Comparison of ENCODE assay signal across 8 mouse cellular contexts in genomic region chr8:91629594-91629993, GRCm38 (mm10).
DNase-seq lines count a peak whose midpoint lies in the region; ATAC-seq and TF ChIP-seq lines count a peak whose summit lies in the region.

No protein-coding gene starts in this region.

- no peak for TF ChIP-seq POLR2A in lung, adult 2 months (IDR thresholded peaks at IDR 0.05; ENCODE audit: borderline replicate concordance, extremely low read depth, low read depth, low read length)

- H3K27me3 ChIP-seq in hindbrain, embryonic 16.5 days (replicated peaks; ENCODE audit: control insufficient read depth, insufficient read depth, low read length): peaks cover 10% of the 10 kb centered on the region
- peaks cover 43% of the 10 kb centered on the region for H3K27me3 ChIP-seq in midbrain, embryonic 12.5 days

- TF ChIP-seq CTCF in lung, adult 2 months (IDR thresholded peaks at IDR 0.05; ENCODE audit: insufficient read depth, low read length): no peak

- WGBS in lung, adult 2 months: 45% methylated on average over 14 of the region's 14 CpGs
- WGBS in hindbrain, embryonic 16.5 days: 24% methylated on average over 14 of the region's 14 CpGs
- WGBS in midbrain, embryonic 12.5 days: 21% methylated on average over 14 of the region's 14 CpGs

- peak; percentile 52; the same call in 1 of the 2 replicates for ATAC-seq in hindbrain, embryonic 16.5 days
- ATAC-seq in midbrain, embryonic 12.5 days (ENCODE audit: low FRiP score, low read depth): peak; percentile 57

- DNase-seq in lung, adult 2 months: no peak
- DNase-seq in lung, postnatal 25 days (ENCODE audit: low spot score): no peak
- DNase-seq in gastrocnemius, postnatal 36 days: peak; percentile 45 to 46
- no peak for DNase-seq in frontal cortex, postnatal 14 days (ENCODE audit: low spot score in 2 of 2)
- DNase-seq in cerebellum, adult 9-11 months: no peak
- DNase-seq in cerebellum, adult 11-12 months: no peak

- H3K4me3 ChIP-seq in lung, adult 2 months (replicated peaks; ENCODE audit: extremely low read depth, low read depth, low read length): peak overlapping the region; percentile 18
- H3K4me3 ChIP-seq in hindbrain, embryonic 16.5 days (ENCODE audit: low read length): no peak overlapping the region
- H3K4me3 ChIP-seq in midbrain, embryonic 12.5 days: no peak overlapping the region

- peak overlapping the region; percentile 22 for H3K4me2 ChIP-seq in hindbrain, embryonic 16.5 days (ENCODE audit: low read length)
- peak overlapping the region; percentile 19 for H3K4me2 ChIP-seq in midbrain, embryonic 12.5 days (replicated peaks)

- no peak overlapping the region for H3K9ac ChIP-seq in hindbrain, embryonic 16.5 days (ENCODE audit: low read depth, low read length)
- H3K9ac ChIP-seq in midbrain, embryonic 12.5 days (replicated peaks): no peak overlapping the region

- H3K27ac ChIP-seq in hindbrain, embryonic 16.5 days (ENCODE audit: low read depth, low read length): no peak overlapping the region
- 0 out of 2 replicates have a peak overlapping the region, but pooled peaks have one; percentile 3 for H3K27ac ChIP-seq in midbrain, embryonic 12.5 days (replicated peaks)

- intact Hi-C loops in gastrocnemius, postnatal 36 days (cut with DNase I): loop anchor here (10.0 kb wide), 1 partner anchor 245 kb away; no protein-coding TSS in a partner anchor

- peaks cover 9% of the 10 kb centered on the region; the same call in 1 of the 2 replicates for H3K4me1 ChIP-seq in lung, adult 2 months (ENCODE audit: control insufficient read depth, insufficient read depth, low read length)
- H3K4me1 ChIP-seq in hindbrain, embryonic 16.5 days (ENCODE audit: control insufficient read depth, insufficient read depth, low read depth, low read length): peaks cover 32% of the 10 kb centered on the region
- H3K4me1 ChIP-seq in midbrain, embryonic 12.5 days: peaks cover 48% of the 10 kb centered on the region

- H3K9me3 ChIP-seq in hindbrain, embryonic 16.5 days (ENCODE audit: control insufficient read depth, low read length): no peaks in the 10 kb centered on the region
- no peaks in the 10 kb centered on the region for H3K9me3 ChIP-seq in midbrain, embryonic 12.5 days

- no peaks in the 10 kb centered on the region for H3K36me3 ChIP-seq in hindbrain, embryonic 16.5 days (ENCODE audit: control insufficient read depth, insufficient read depth, low read length)
- H3K36me3 ChIP-seq in midbrain, embryonic 12.5 days: no peaks in the 10 kb centered on the region

Comparison
In these comparisons a context has a peak if more than half of its experiments do, and no peak if none do; other contexts are left out.
1. DNase-seq: peak in gastrocnemius, postnatal 36 days (2 of 2); none in lung, adult 2 months (single experiment), lung, postnatal 25 days (single experiment), frontal cortex, postnatal 14 days (0 of 2), cerebellum, adult 9-11 months (single experiment) and cerebellum, adult 11-12 months (single experiment).